Comparison of ENCODE assay signal across 8 mouse cellular contexts in the genomic region with DNA sequence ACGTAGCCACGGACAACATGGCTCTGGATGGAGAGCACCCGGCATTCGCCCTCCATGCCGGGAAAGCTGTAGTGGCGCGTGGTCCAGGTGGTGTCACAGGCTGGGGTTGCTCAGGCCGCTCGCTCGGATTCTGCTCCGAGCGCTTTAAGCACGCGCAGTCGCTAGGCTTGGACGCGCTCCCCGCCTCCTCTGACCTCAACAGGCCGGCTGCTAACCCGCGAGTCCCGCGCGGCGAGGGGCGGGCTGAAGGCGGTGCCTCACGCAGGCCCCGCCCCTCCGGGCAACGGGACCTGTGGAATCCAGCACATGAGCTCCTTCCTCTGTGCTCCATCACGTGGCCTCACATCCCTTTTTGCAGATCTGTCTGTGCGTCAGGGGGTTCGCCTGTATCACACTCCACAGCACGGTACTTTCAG. TPM values are rescaled to one million over a fixed set of nuclear protein-coding genes. Genes with fewer than 3 reads are reported as not detected.
DNase-seq lines count a peak whose midpoint lies in the region; ATAC-seq and TF ChIP-seq lines count a peak whose summit lies in the region.

A gene (minus strand): TSS at position 184 of the 416 bp plus-strand sequence.

- TF ChIP-seq CTCF in bone marrow macrophage, adult 2 months (IDR thresholded peaks at IDR 0.05; ENCODE audit: low read depth, low read length): no peak
- TF ChIP-seq CTCF in embryonic fibroblast, embryonic 13.5 days (IDR thresholded peaks at IDR 0.05; ENCODE audit: borderline replicate concordance, insufficient read depth, low read length): no peak

- 0% methylated on average over 35 of the region's 35 CpGs for WGBS in heart, embryonic 10.5 days
- under 1% methylated on average over 35 of the region's 35 CpGs for WGBS in kidney, embryonic 15.5 days

- peak; percentile 91 for TF ChIP-seq POLR2A in bone marrow macrophage, adult 2 months (IDR thresholded peaks at IDR 0.05; ENCODE audit: borderline replicate concordance, low read depth, low read length)
- peak; percentile 91 for TF ChIP-seq POLR2A in embryonic fibroblast, embryonic 13.5 days (IDR thresholded peaks at IDR 0.05; ENCODE audit: low read depth, low read length)

- H3K9me3 ChIP-seq in heart, embryonic 10.5 days: no peaks in the 10 kb centered on the region
- no peaks in the 10 kb centered on the region for H3K9me3 ChIP-seq in kidney, embryonic 15.5 days (replicated peaks)

- peaks cover 54% of the 10 kb centered on the region for H3K4me1 ChIP-seq in bone marrow macrophage, adult 2 months (ENCODE audit: control insufficient read depth, insufficient read depth, low read length)
- 0 out of 2 replicates have a peak, but pooled peaks cover 5% of the 10 kb centered on the region for H3K4me1 ChIP-seq in embryonic fibroblast, embryonic 13.5 days (ENCODE audit: control insufficient read depth, insufficient read depth, low read length)
- peaks cover 25% of the 10 kb centered on the region for H3K4me1 ChIP-seq in heart, embryonic 10.5 days
- H3K4me1 ChIP-seq in kidney, embryonic 15.5 days: peaks cover 40% of the 10 kb centered on the region

- peak within 1 kb of the TSS; percentile 69 for H3K9ac ChIP-seq in kidney, embryonic 15.5 days

- H3K27me3 ChIP-seq in heart, embryonic 10.5 days (ENCODE audit: insufficient read depth, poor library complexity, severe bottlenecking): peaks cover 18% of the 10 kb centered on the region
- H3K27me3 ChIP-seq in kidney, embryonic 15.5 days: no peaks in the 10 kb centered on the region

- no peaks in the 10 kb centered on the region for H3K36me3 ChIP-seq in heart, embryonic 10.5 days
- no peaks in the 10 kb centered on the region for H3K36me3 ChIP-seq in kidney, embryonic 15.5 days

- peak; percentile 94 for ATAC-seq in kidney, embryonic 15.5 days (replicated peaks; ENCODE audit: low FRiP score)
- ATAC-seq in monocyte, adult 5-6 weeks (replicated peaks; ENCODE audit: insufficient number of reproducible peaks, low FRiP score, low TSS enrichment, poor library complexity, severe bottlenecking): peak; percentile 82

- peak within 1 kb of the TSS; percentile 100 for H3K4me2 ChIP-seq in kidney, embryonic 15.5 days

- DNase-seq in A20 (ENCODE audit: low read depth, low spot score) (peak; percentile 96), liver (peak; percentile 91)
- peak; percentile 96 for DNase-seq in heart, embryonic 10.5 days (ENCODE audit: low spot score)
- DNase-seq in spleen, postnatal 4 days (ENCODE audit: low spot score in 2 of 2): peak; percentile 88 to 93

- H3K4me3 ChIP-seq in bone marrow macrophage, adult 2 months (ENCODE audit: insufficient read depth, low read length): peak within 1 kb of the TSS; percentile 93
- H3K4me3 ChIP-seq in embryonic fibroblast, embryonic 13.5 days (ENCODE audit: insufficient read depth, low read length): peak within 1 kb of the TSS; percentile 70
- H3K4me3 ChIP-seq in heart, embryonic 10.5 days: peak within 1 kb of the TSS; percentile 75
- H3K4me3 ChIP-seq in kidney, embryonic 15.5 days (replicated peaks): peak within 1 kb of the TSS; percentile 67

- peak within 1 kb of the TSS; percentile 96 for H3K27ac ChIP-seq in bone marrow macrophage, adult 2 months (ENCODE audit: insufficient read depth, low read depth, low read length)
- no peak within 1 kb of the TSS for H3K27ac ChIP-seq in embryonic fibroblast, embryonic 13.5 days (ENCODE audit: insufficient read depth, low read length)
- peak within 1 kb of the TSS; percentile 87 for H3K27ac ChIP-seq in heart, embryonic 10.5 days
- H3K27ac ChIP-seq in kidney, embryonic 15.5 days: peak within 1 kb of the TSS; percentile 49

RNA-seq across cellular contexts. Expression of the gene that starts here (rescaled TPM):
- polyA plus RNA-seq in bone marrow macrophage, adult 2 months (2012; ENCODE audit: insufficient read depth, insufficient read length, missing spikeins): 112 and 121 TPM in 2 replicates
- 8.4 and 12.4 TPM in 2 replicates for polyA plus RNA-seq in embryonic fibroblast, embryonic 13.5 days (2011; ENCODE audit: insufficient read length, low read depth, missing spikeins)
- 6.5 and 7.0 TPM in 2 replicates for polyA plus RNA-seq in heart, embryonic 10.5 days (2016; fragmentation: Nextera tagmentation; extraction: Ambion mirVana)
- polyA plus RNA-seq in kidney, embryonic 15.5 days (2015; fragmentation: Nextera tagmentation; extraction: Ambion mirVana): 17.2 and 20.4 TPM in 2 replicates
- total RNA-seq in monocyte, adult 5-6 weeks (2017): 5.5 to 7.5 TPM (median 6.9 TPM) in 3 replicates
